Mouse (Mus musculus): ENCODE results near the gene Tm4sf5.
"Not testable (repeated sequence)": the region's sequence is repeated elsewhere in the genome, so short reads cannot be mapped to it uniquely, and the experiment has no call there.

The Tm4sf5 gene

GRCm38 (mm10) chr11:70504970-70505369 lies at the start of gene Tm4sf5:
Gene Tm4sf5 (plus strand): TSS chr11:70505244.
- in situ Hi-C loops (cut with MboI, MseI) = loop anchor here (5.0 kb wide), 2 partner anchors 73 to 93 kb away; partner anchors contain the start of genes Arrb2 and Pelp1

- in situ Hi-C loops (cut with MboI, MseI) = no loop called here
These were observed 46.1 kb upstream of the Tm4sf5 start, which contains the start of gene Zmynd15 for GRCm38 (mm10) chr11:70458688-70459600. Gene Zmynd15 (plus strand): TSS chr11:70459433.

GRCm38 (mm10) chr11:70459601-70460101 lies 45.4 kb upstream of the Tm4sf5 start, which contains the start of gene Cxcl16:
Gene Cxcl16 (minus strand): TSS chr11:70459984.
- in situ Hi-C loops (cut with MboI, MseI) = loop anchor here (5.0 kb wide), 1 partner anchor 37 kb away; no protein-coding TSS in a partner anchor

GRCm38 (mm10) chr11:70463970-70464369 lies 41.1 kb upstream of the Tm4sf5 start:
- in situ Hi-C loops (cut with MboI, MseI) = loop anchor here (5.0 kb wide), 1 partner anchor 42 kb away; no protein-coding TSS in a partner anchor

GRCm38 (mm10) chr11:70465211-70465610 lies 39.8 kb upstream of the Tm4sf5 start:
- in situ Hi-C loops (cut with MboI, MseI) = no loop called here

GRCm38 (mm10) chr11:70465824-70466223 lies 39.2 kb upstream of the Tm4sf5 start:
- in situ Hi-C loops (cut with MboI, MseI) = no loop called here

GRCm38 (mm10) chr11:70467902-70468619 lies 37.0 kb upstream of the Tm4sf5 start:
- in situ Hi-C loops (cut with MboI, MseI) = no loop called here

GRCm38 (mm10) chr11:70469764-70470163 lies 35.3 kb upstream of the Tm4sf5 start:
- in situ Hi-C loops (cut with MboI, MseI) = no loop called here

- in situ Hi-C loops (cut with MboI, MseI) = no loop called here
These were observed 32.3 kb upstream of the Tm4sf5 start for GRCm38 (mm10) chr11:70472716-70473115.

- in situ Hi-C loops (cut with MboI, MseI) = not testable (repeated sequence)
These were observed 31.8 kb upstream of the Tm4sf5 start for GRCm38 (mm10) chr11:70473291-70473690.

GRCm38 (mm10) chr11:70474872-70475534 lies 30.0 kb upstream of the Tm4sf5 start:
- in situ Hi-C loops (cut with MboI, MseI) = no loop called here

GRCm38 (mm10) chr11:70485498-70485897 lies 19.5 kb upstream of the Tm4sf5 start:
- in situ Hi-C loops (cut with MboI, MseI) = no loop called here

GRCm38 (mm10) chr11:70487816-70488215 lies 17.2 kb upstream of the Tm4sf5 start:
- in situ Hi-C loops (cut with MboI, MseI) = no loop called here

- in situ Hi-C loops (cut with MboI, MseI) = no loop called here
These were observed 15.9 kb upstream of the Tm4sf5 start for GRCm38 (mm10) chr11:70489138-70489537.

GRCm38 (mm10) chr11:70489684-70490083 lies 15.4 kb upstream of the Tm4sf5 start:
- in situ Hi-C loops (cut with MboI, MseI) = no loop called here

- in situ Hi-C loops (cut with MboI, MseI) = loop anchor here (5.0 kb wide), 1 partner anchor 88 kb away; the partner anchor contains the start of gene Pelp1
These were observed 5.2 kb upstream of the Tm4sf5 start for GRCm38 (mm10) chr11:70499566-70500475.

GRCm38 (mm10) chr11:70500476-70500812 lies 4.6 kb upstream of the Tm4sf5 start:
- in situ Hi-C loops (cut with MboI, MseI) = loop anchor here (5.0 kb wide), 1 partner anchor 88 kb away; the partner anchor contains the start of gene Pelp1

GRCm38 (mm10) chr11:70502018-70502417 lies 3.0 kb upstream of the Tm4sf5 start:
- in situ Hi-C loops (cut with MboI, MseI) = loop anchor here (5.0 kb wide), 1 partner anchor 90 kb away; the partner anchor contains the start of gene Pelp1

- in situ Hi-C loops (cut with MboI, MseI) = loop anchor here (5.0 kb wide), 1 partner anchor 74 kb away; the partner anchor contains the start of gene Arrb2
These were observed 1.3 kb downstream of the Tm4sf5 start for GRCm38 (mm10) chr11:70506385-70506784.

GRCm38 (mm10) chr11:70506962-70507515 lies 2.0 kb downstream of the Tm4sf5 start:
- in situ Hi-C loops (cut with MboI, MseI) = loop anchor here (5.0 kb wide), 1 partner anchor 75 kb away; the partner anchor contains the start of gene Arrb2
